Mouse (Mus musculus) limb, embryonic 13.5 days (tissue): Measurements from ENCODE around the gene Mchr1. TPM values are rescaled to one million over a fixed set of nuclear protein-coding genes. Genes with fewer than 3 reads are reported as not detected.

Experiments
- ATAC-seq: fragments of 200-750 bp; cut with Nextera tagmentation; 2 replicates; pipeline ENCODE4 v1.8.0; 2017; ENCODE audit warnings: low read depth, moderate number of reproducible peaks, moderate TSS enrichment; ENCODE audit not compliant: low FRiP score
- H3K27ac ChIP-seq: fragments of 300-500 bp; sonication (generic); 2 replicates; pipeline ENCODE4 v1.5.1; 2015; ENCODE audit warnings: inconsistent platforms, mild to moderate bottlenecking, moderate library complexity
- H3K27me3 ChIP-seq: fragments of 300-500 bp; sonication (generic); 2 replicates; pipeline ENCODE4 v1.6.1; 2015; ENCODE audit warnings: mild to moderate bottlenecking, inconsistent platforms
- H3K36me3 ChIP-seq: fragments of 300-500 bp; sonication (generic); 2 replicates; pipeline ENCODE4 v1.6.1; 2015; ENCODE audit warnings: inconsistent platforms, mild to moderate bottlenecking, moderate library complexity
- H3K4me1 ChIP-seq: fragments of 300-500 bp; sonication (generic); 2 replicates; pipeline ENCODE4 v1.6.1; 2015; ENCODE audit warnings: inconsistent platforms
- H3K4me2 ChIP-seq: fragments of 300-500 bp; sonication (generic); replicated peaks from 2 replicates; pipeline ENCODE4 v1.6.1; 2015; ENCODE audit warnings: inconsistent platforms, mild to moderate bottlenecking, moderate library complexity
- H3K4me3 ChIP-seq: fragments of 300-500 bp; sonication (generic); 2 replicates; pipeline ENCODE4 v1.5.1; 2015; ENCODE audit warnings: moderate library complexity, mild to moderate bottlenecking, inconsistent platforms
- H3K9ac ChIP-seq: fragments of 300-500 bp; sonication (generic); 2 replicates; pipeline ENCODE4 v1.6.1; 2015; ENCODE audit warnings: mild to moderate bottlenecking, inconsistent platforms
- H3K9me3 ChIP-seq: fragments of 300-500 bp; sonication (generic); 2 replicates; pipeline ENCODE4 v1.6.1; 2016; ENCODE audit warnings: inconsistent platforms
- WGBS: fragments of 180-500 bp; shearing (Covaris S2); methylation state at CpG from one replicate; pipeline ENCODE4 v1.1.7; 2015; 5-methylcytosine and 5-hydroxymethylcytosine counted together
- polyA plus RNA-seq: library from polyadenylated mRNA; unstranded; fragments of >200 nt; fragmentation: Nextera tagmentation; extraction: Ambion mirVana; gene quantifications from 2 replicates; pipeline ENCODE4 v1.2.1, GENCODE M21; 2015

The Mchr1 gene
- 1.2 and 1.4 TPM in 2 replicates for polyA plus RNA-seq

GRCm38 (mm10) chr15:81235086-81235920, at the start of gene Mchr1:
TSS of gene Mchr1 (plus strand) at chr15:81235499.
- H3K9ac ChIP-seq = peak within 1 kb of the TSS; percentile 60
- peak within 1 kb of the TSS; percentile 45 for H3K4me3 ChIP-seq
- no peaks in the 10 kb centered on the region for H3K9me3 ChIP-seq
- under 1% methylated on average over 25 of the region's 25 CpGs for WGBS
- no peaks in the 10 kb centered on the region for H3K36me3 ChIP-seq
- H3K27me3 ChIP-seq = peaks cover 42% of the 10 kb centered on the region
- peak within 1 kb of the TSS; percentile 87 for H3K4me2 ChIP-seq
- no peak within 1 kb of the TSS for H3K27ac ChIP-seq
- H3K4me1 ChIP-seq = peaks cover 16% of the 10 kb centered on the region
- ATAC-seq = peak; percentile 78

GRCm38 (mm10) chr15:81189061-81189460, 46.2 kb upstream of the Mchr1 start:
- peaks cover 28% of the 10 kb centered on the region for H3K4me1 ChIP-seq
- H3K9ac ChIP-seq = 0 out of 2 replicates have a peak overlapping the region, but pooled peaks have one; percentile 90
- peak overlapping the region; percentile 95 for H3K4me3 ChIP-seq
- H3K9me3 ChIP-seq = no peaks in the 10 kb centered on the region
- H3K4me2 ChIP-seq = peak overlapping the region; percentile 93
- WGBS = 86% methylated on average over 2 of the region's 2 CpGs
- no peak for ATAC-seq
- H3K36me3 ChIP-seq = peaks cover 16% of the 10 kb centered on the region; the same call in 1 of the 2 replicates
- no peak overlapping the region for H3K27ac ChIP-seq
- H3K27me3 ChIP-seq = no peaks in the 10 kb centered on the region

- H3K4me3 ChIP-seq = peak overlapping the region; percentile 95
Measured at GRCm38 (mm10) chr15:81190011-81190629, 45.2 kb upstream of the Mchr1 start.

GRCm38 (mm10) chr15:81190630-81191178, 44.6 kb upstream of the Mchr1 start, which contains the start of gene Mrtfa:
TSS of gene Mrtfa (minus strand) at chr15:81190757.
- no peaks in the 10 kb centered on the region for H3K9me3 ChIP-seq
- H3K4me1 ChIP-seq = peaks cover 31% of the 10 kb centered on the region
- ATAC-seq = peak; percentile 100
- peaks cover 16% of the 10 kb centered on the region; the same call in 1 of the 2 replicates for H3K36me3 ChIP-seq
- peak within 1 kb of the TSS; percentile 55; the same call in 1 of the 2 replicates for H3K27ac ChIP-seq
- no peaks in the 10 kb centered on the region for H3K27me3 ChIP-seq
- under 1% methylated on average over 48 of the region's 48 CpGs for WGBS
- peak within 1 kb of the TSS; percentile 90 for H3K9ac ChIP-seq
- peak within 1 kb of the TSS; percentile 93 for H3K4me2 ChIP-seq
- H3K4me3 ChIP-seq = peak within 1 kb of the TSS; percentile 95

More at GRCm38 (mm10) chr15:81190011-81190629, 45.2 kb upstream of the Mchr1 start:
- H3K9ac ChIP-seq = peak overlapping the region; percentile 90
- H3K27me3 ChIP-seq = no peaks in the 10 kb centered on the region
- peak overlapping the region; percentile 55; the same call in 1 of the 2 replicates for H3K27ac ChIP-seq
- peaks cover 16% of the 10 kb centered on the region; the same call in 1 of the 2 replicates for H3K36me3 ChIP-seq
- peak overlapping the region; percentile 93 for H3K4me2 ChIP-seq
- WGBS = under 1% methylated on average over 40 of the region's 46 CpGs
- no peaks in the 10 kb centered on the region for H3K9me3 ChIP-seq
- ATAC-seq = no peak; the same call in 1 of the 2 replicates
- peaks cover 28% of the 10 kb centered on the region for H3K4me1 ChIP-seq

GRCm38 (mm10) chr15:81191303-81191702, 44.0 kb upstream of the Mchr1 start:
- WGBS = 25% methylated on average over 9 of the region's 9 CpGs
- Histone ChIP-seq H3K27me3 (no peaks in the 10 kb centered on the region), H3K36me3 (peaks cover 16% of the 10 kb centered on the region; the same call in 1 of the 2 replicates), H3K4me2 (peak overlapping the region; percentile 73), H3K27ac (peak overlapping the region; percentile 33; the same call in 1 of the 2 replicates), H3K4me1 (peaks cover 31% of the 10 kb centered on the region), H3K4me3 (peak overlapping the region; percentile 95), H3K9me3 (no peaks in the 10 kb centered on the region), H3K9ac (peak overlapping the region; percentile 74)
- no peak for ATAC-seq

- H3K4me2 ChIP-seq = no peak overlapping the region
- no peak overlapping the region for H3K27ac ChIP-seq
- ATAC-seq = no peak
- 0 out of 2 replicates have a peak, but pooled peaks cover 8% of the 10 kb centered on the region for H3K36me3 ChIP-seq
- H3K4me1 ChIP-seq = peaks cover 31% of the 10 kb centered on the region
- no peaks in the 10 kb centered on the region for H3K9me3 ChIP-seq
- no peaks in the 10 kb centered on the region for H3K27me3 ChIP-seq
- WGBS = 77% methylated on average over 5 of the region's 5 CpGs
- H3K9ac ChIP-seq = no peak overlapping the region
- no peak overlapping the region for H3K4me3 ChIP-seq
Measured at GRCm38 (mm10) chr15:81192316-81192715, 43.0 kb upstream of the Mchr1 start.

GRCm38 (mm10) chr15:81192858-81193257, 42.4 kb upstream of the Mchr1 start:
- Histone ChIP-seq H3K4me1 (peaks cover 31% of the 10 kb centered on the region), H3K27ac (no peak overlapping the region), H3K9me3 (no peaks in the 10 kb centered on the region), H3K27me3 (no peaks in the 10 kb centered on the region), H3K9ac (no peak overlapping the region), H3K4me2 (no peak overlapping the region), H3K36me3 (0 out of 2 replicates have a peak, but pooled peaks cover 3% of the 10 kb centered on the region), H3K4me3 (no peak overlapping the region)
- 89% methylated on average over 8 of the region's 8 CpGs for WGBS
- no peak for ATAC-seq

- Histone ChIP-seq H3K4me2 (no peak overlapping the region), H3K36me3 (no peaks in the 10 kb centered on the region), H3K27ac (no peak overlapping the region), H3K4me1 (peaks cover 17% of the 10 kb centered on the region; the same call in 1 of the 2 replicates), H3K9ac (no peak overlapping the region), H3K9me3 (peaks cover 4% of the 10 kb centered on the region; the same call in 1 of the 2 replicates), H3K27me3 (no peaks in the 10 kb centered on the region), H3K4me3 (no peak overlapping the region)
- ATAC-seq = no peak
- 89% methylated on average over 6 of the region's 6 CpGs for WGBS
Measured at GRCm38 (mm10) chr15:81194791-81195190, 40.5 kb upstream of the Mchr1 start.

GRCm38 (mm10) chr15:81195447-81195846, 39.9 kb upstream of the Mchr1 start:
- Histone ChIP-seq H3K27ac (no peak overlapping the region), H3K9ac (no peak overlapping the region), H3K4me2 (no peak overlapping the region), H3K36me3 (no peaks in the 10 kb centered on the region), H3K9me3 (peaks cover 4% of the 10 kb centered on the region; the same call in 1 of the 2 replicates), H3K27me3 (no peaks in the 10 kb centered on the region), H3K4me1 (peaks cover 16% of the 10 kb centered on the region; the same call in 1 of the 2 replicates), H3K4me3 (no peak overlapping the region)
- ATAC-seq = no peak
- 39% methylated on average over 4 of the region's 4 CpGs for WGBS

- Histone ChIP-seq H3K4me2 (no peak overlapping the region), H3K36me3 (no peaks in the 10 kb centered on the region), H3K27me3 (no peaks in the 10 kb centered on the region), H3K9ac (no peak overlapping the region), H3K4me1 (peaks cover 5% of the 10 kb centered on the region; the same call in 1 of the 2 replicates), H3K9me3 (peaks cover 4% of the 10 kb centered on the region; the same call in 1 of the 2 replicates), H3K4me3 (no peak overlapping the region), H3K27ac (no peak overlapping the region)
- WGBS = 86% methylated on average over 10 of the region's 10 CpGs
- no peak for ATAC-seq
Measured at GRCm38 (mm10) chr15:81197197-81197596, 38.1 kb upstream of the Mchr1 start.

- no peak overlapping the region for H3K4me3 ChIP-seq
- no peak overlapping the region for H3K4me2 ChIP-seq
- H3K4me1 ChIP-seq = peaks cover 3% of the 10 kb centered on the region; the same call in 1 of the 2 replicates
- no peaks in the 10 kb centered on the region for H3K36me3 ChIP-seq
- ATAC-seq = no peak
- no peak overlapping the region for H3K27ac ChIP-seq
- WGBS = 88% methylated on average over 5 of the region's 5 CpGs
- H3K27me3 ChIP-seq = no peaks in the 10 kb centered on the region
- no peak overlapping the region for H3K9ac ChIP-seq
- peaks cover 4% of the 10 kb centered on the region; the same call in 1 of the 2 replicates for H3K9me3 ChIP-seq
Measured at GRCm38 (mm10) chr15:81198447-81198846, 36.9 kb upstream of the Mchr1 start.
